14 mouse cellular contexts compared by ENCODE assay signal in the genomic region with DNA sequence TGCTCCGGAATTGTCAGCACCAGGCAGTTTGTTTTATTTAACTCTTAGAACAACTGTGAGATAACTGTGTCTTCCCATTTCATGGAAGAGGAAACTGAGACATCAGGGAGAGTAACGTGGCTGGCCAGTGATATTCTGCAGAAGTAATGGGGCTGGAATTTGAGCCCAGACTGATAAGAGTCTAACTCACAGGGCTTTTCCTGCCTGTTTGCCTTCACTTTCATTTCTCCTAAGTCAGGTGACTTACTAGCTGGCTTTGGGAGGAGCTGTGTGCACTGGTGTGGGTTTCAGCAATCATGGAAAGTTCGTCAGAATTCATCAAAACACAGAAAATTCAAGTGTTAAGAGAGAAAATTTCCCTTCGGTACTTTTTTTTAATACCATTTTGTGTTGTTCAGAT. TPM values are rescaled to one million over a fixed set of nuclear protein-coding genes. Genes with fewer than 3 reads are reported as not detected.
DNase-seq lines count a peak whose midpoint lies in the region; ATAC-seq and TF ChIP-seq lines count a peak whose summit lies in the region.
"Had no signal": no experiment of that assay in that cellular context is flagged by ENCODE, and none has a peak within 500 bp of the region (broad histone marks: within the 10 kb centered on the region; RNA-seq: fewer than 3 reads in every experiment).

No protein-coding gene starts in this region.

- H3K27me3 ChIP-seq in heart, embryonic 11.5 days (ENCODE audit: control insufficient read depth, insufficient read depth, low read length) = no peaks in the 10 kb centered on the region
- no peaks in the 10 kb centered on the region for H3K27me3 ChIP-seq in liver, embryonic 14.5 days (ENCODE audit: control insufficient read depth, insufficient read depth, low read length)
- H3K27me3 ChIP-seq: embryonic facial prominence, embryonic 13.5 days; heart, embryonic 15.5 days; stomach, embryonic 15.5 days had no signal

- peak overlapping the region; percentile 23; the same call in 1 of the 2 replicates for H3K4me3 ChIP-seq in heart, embryonic 11.5 days (ENCODE audit: low read depth, low read length)
- peak overlapping the region; percentile 65 to 84 for H3K4me3 ChIP-seq in liver, embryonic 14.5 days (ENCODE audit: insufficient read depth in 1 of 2, low read depth in 2 of 2, low read length in 2 of 2)
- H3K4me3 ChIP-seq in left cerebral cortex, adult 2 months = no peak overlapping the region

- no peak for ATAC-seq in heart, embryonic 11.5 days (replicated peaks; ENCODE audit: insufficient number of reproducible peaks, low FRiP score, low TSS enrichment)
- ATAC-seq in erythroblast, adult 5-6 weeks (replicated peaks; ENCODE audit: low FRiP score, poor library complexity, severe bottlenecking) = peak; percentile 57
- 0 out of 2 replicates have a peak, but pooled peaks have one; percentile 8 for ATAC-seq in liver, embryonic 14.5 days (ENCODE audit: insufficient read depth)

- no peak for DNase-seq in heart, postnatal 25 days (ENCODE audit: low spot score)
- peak; percentile 57 for DNase-seq in CD4-positive helper T cell, adult 2 months (ENCODE audit: low read depth, low spot score)
- peak in 2 of 3 experiments; percentile 62 to 70 for DNase-seq in liver, embryonic 14.5 days (ENCODE audit: low read depth in 3 of 3, low spot score in 3 of 3)
- DNase-seq in left cerebral cortex, adult 2 months (ENCODE audit: extremely low spot score in 1 of 2, low spot score in 2 of 2) = no peak
- DNase-seq in B cell, adult 2 months = no peak
- DNase-seq in right cerebral cortex, postnatal 14 days = no peak
- DNase-seq: cerebellum, adult 11-12 months; lung, adult 2 months had no signal

- H3K9ac ChIP-seq in heart, embryonic 11.5 days (ENCODE audit: low read depth, low read length) = 0 out of 2 replicates have a peak overlapping the region, but pooled peaks have one; percentile 22
- peak overlapping the region; percentile 88 for H3K9ac ChIP-seq in liver, embryonic 14.5 days (replicated peaks)
- H3K9ac ChIP-seq: heart, embryonic 15.5 days; stomach, embryonic 15.5 days had no signal

- TF ChIP-seq CTCF in liver, embryonic 14.5 days (IDR thresholded peaks at IDR 0.05; ENCODE audit: low read depth) = no peak
- no peak for TF ChIP-seq CTCF in left cerebral cortex, adult 2 months (IDR thresholded peaks at IDR 0.05)

- WGBS in heart, embryonic 11.5 days (ENCODE audit: insufficient replicate concordance) = 57% methylated on average over 4 of the region's 4 CpGs
- 44% methylated on average over 4 of the region's 4 CpGs for WGBS in liver, embryonic 14.5 days (ENCODE audit: insufficient replicate concordance)

- intact Hi-C loops in heart, postnatal 25 days (cut with DNase I) = no loop called here
- intact Hi-C loops in left cerebral cortex, adult 2 months (cut with DNase I) = no loop called here

- H3K36me3 ChIP-seq in heart, embryonic 11.5 days (ENCODE audit: control insufficient read depth, insufficient read depth, low read length) = 0 out of 2 replicates have a peak, but pooled peaks cover 2% of the 10 kb centered on the region
- H3K36me3 ChIP-seq in liver, embryonic 14.5 days (replicated peaks; ENCODE audit: control insufficient read depth, insufficient read depth, low read depth) = peaks cover 37% of the 10 kb centered on the region
- H3K36me3 ChIP-seq: embryonic facial prominence, embryonic 13.5 days; stomach, embryonic 15.5 days had no signal

- TF ChIP-seq EP300 in liver, embryonic 14.5 days (IDR thresholded peaks at IDR 0.05; ENCODE audit: low read depth) = peak; percentile 37; the same call in 1 of the 2 replicates

- peaks cover 6% of the 10 kb centered on the region; the same call in 1 of the 2 replicates for H3K4me1 ChIP-seq in heart, embryonic 11.5 days (ENCODE audit: control insufficient read depth, insufficient read depth, low read length)
- H3K4me1 ChIP-seq in liver, embryonic 14.5 days (replicated peaks; ENCODE audit: control insufficient read depth in 2 of 2, insufficient read depth in 2 of 2, low read length in 1 of 2) = peaks cover 19 to 28% of the 10 kb centered on the region in 2 experiments
- H3K4me1 ChIP-seq: stomach, embryonic 15.5 days had no signal

- H3K4me2 ChIP-seq in heart, embryonic 11.5 days = peak overlapping the region; percentile 87
- H3K4me2 ChIP-seq in liver, embryonic 14.5 days (ENCODE audit: low read depth) = peak overlapping the region; percentile 95

- H3K27ac ChIP-seq in heart, embryonic 11.5 days (ENCODE audit: low read depth, low read length) = no peak overlapping the region
- peak overlapping the region; percentile 97 for H3K27ac ChIP-seq in liver, embryonic 14.5 days
- no peak overlapping the region for H3K27ac ChIP-seq in left cerebral cortex, adult 2 months
- H3K27ac ChIP-seq: stomach, embryonic 15.5 days had no signal

- no peaks in the 10 kb centered on the region for H3K9me3 ChIP-seq in heart, embryonic 11.5 days (replicated peaks; ENCODE audit: control insufficient read depth, low read length)
- H3K9me3 ChIP-seq in liver, embryonic 14.5 days (ENCODE audit: control insufficient read depth, low read length) = no peaks in the 10 kb centered on the region
- H3K9me3 ChIP-seq: heart, embryonic 15.5 days; stomach, embryonic 15.5 days had no signal

RNA-seq across cellular contexts. Expression of a gene that starts 1.7 kb away (rescaled TPM):
- 95.9 and 105 TPM in 2 replicates for polyA plus RNA-seq in heart, embryonic 11.5 days (2014; fragmentation: Nextera tagmentation; extraction: Ambion mirVana)
- 10 to 100 TPM; 30.6 to 70.6 TPM for total RNA-seq in heart, postnatal 25 days (2021)
- total RNA-seq in erythroblast, adult 5-6 weeks (2015; ENCODE audit: low replicate concordance) = 974 and 1,000 TPM in 2 replicates
- 826 and 843 TPM in 2 replicates for total RNA-seq in erythroblast, adult 5-6 weeks (2017; ENCODE audit: low replicate concordance)
- 243 and 304 TPM in 2 replicates for polyA plus RNA-seq in liver, embryonic 14.5 days (2012; rRNA removed)
- polyA plus RNA-seq in liver, embryonic 14.5 days (2014; fragmentation: Nextera tagmentation; extraction: Ambion mirVana) = 469 and 479 TPM in 2 replicates
- 1 to 10 TPM; 6.4 to 6.7 TPM for total RNA-seq in left cerebral cortex, adult 2 months (2021)

RNA-seq across cellular contexts. Expression of a gene that starts 22.1 kb away (rescaled TPM):
- polyA plus RNA-seq in heart, embryonic 11.5 days (2014; fragmentation: Nextera tagmentation; extraction: Ambion mirVana) = 0.37 and 0.49 TPM in 2 replicates
- not detected for total RNA-seq in heart, postnatal 25 days (2021)
- total RNA-seq in erythroblast, adult 5-6 weeks (2015; ENCODE audit: low replicate concordance) = not detected in 2 replicates
- total RNA-seq in erythroblast, adult 5-6 weeks (2017; ENCODE audit: low replicate concordance) = 2.0 TPM in 1 of 2 replicates, not detected in the other
- polyA plus RNA-seq in liver, embryonic 14.5 days (2012; rRNA removed) = 0.09 and 0.38 TPM in 2 replicates
- polyA plus RNA-seq in liver, embryonic 14.5 days (2014; fragmentation: Nextera tagmentation; extraction: Ambion mirVana) = 0.23 and 0.25 TPM in 2 replicates
- total RNA-seq in left cerebral cortex, adult 2 months (2021) = not detected
- total RNA-seq: layer of hippocampus, postnatal 10 days had no signal

RNA-seq across cellular contexts. Expression of a gene that starts 25.1 kb away (rescaled TPM):
- polyA plus RNA-seq in heart, embryonic 11.5 days (2014; fragmentation: Nextera tagmentation; extraction: Ambion mirVana) = 35.0 and 41.8 TPM in 2 replicates
- total RNA-seq in heart, postnatal 25 days (2021) = 10 to 100 TPM; 68.8 to 75.7 TPM
- total RNA-seq in erythroblast, adult 5-6 weeks (2015; ENCODE audit: low replicate concordance) = 4.2 and 7.3 TPM in 2 replicates
- 2.1 and 3.1 TPM in 2 replicates for total RNA-seq in erythroblast, adult 5-6 weeks (2017; ENCODE audit: low replicate concordance)
- 32.4 and 35.4 TPM in 2 replicates for polyA plus RNA-seq in liver, embryonic 14.5 days (2012; rRNA removed)
- polyA plus RNA-seq in liver, embryonic 14.5 days (2014; fragmentation: Nextera tagmentation; extraction: Ambion mirVana) = 45.4 and 61.5 TPM in 2 replicates
- total RNA-seq in left cerebral cortex, adult 2 months (2021) = 1 to 10 TPM; 5.3 to 8.4 TPM

RNA-seq across cellular contexts. Expression of a gene that starts 26.5 kb away (rescaled TPM):
- 76.8 and 77.9 TPM in 2 replicates for polyA plus RNA-seq in heart, embryonic 11.5 days (2014; fragmentation: Nextera tagmentation; extraction: Ambion mirVana)
- total RNA-seq in heart, postnatal 25 days (2021) = 100 to 1,000 TPM in 1 of 2 experiments, 10 to 100 TPM in 1; 99.8 to 103 TPM
- total RNA-seq in erythroblast, adult 5-6 weeks (2015; ENCODE audit: low replicate concordance) = 28.6 and 43.9 TPM in 2 replicates
- total RNA-seq in erythroblast, adult 5-6 weeks (2017; ENCODE audit: low replicate concordance) = 5.2 and 22.2 TPM in 2 replicates
- polyA plus RNA-seq in liver, embryonic 14.5 days (2012; rRNA removed) = 39.8 and 46.6 TPM in 2 replicates
- polyA plus RNA-seq in liver, embryonic 14.5 days (2014; fragmentation: Nextera tagmentation; extraction: Ambion mirVana) = 40.6 and 41.5 TPM in 2 replicates
- 10 to 100 TPM; 49.1 to 51.3 TPM for total RNA-seq in left cerebral cortex, adult 2 months (2021)

RNA-seq across cellular contexts. Expression of a gene that starts 38.3 kb away (rescaled TPM):
- 36.1 and 41.4 TPM in 2 replicates for polyA plus RNA-seq in heart, embryonic 11.5 days (2014; fragmentation: Nextera tagmentation; extraction: Ambion mirVana)
- total RNA-seq in heart, postnatal 25 days (2021) = 1 to 10 TPM; 1.5 to 2.2 TPM
- 756 and 864 TPM in 2 replicates for total RNA-seq in erythroblast, adult 5-6 weeks (2015; ENCODE audit: low replicate concordance)
- total RNA-seq in erythroblast, adult 5-6 weeks (2017; ENCODE audit: low replicate concordance) = 516 and 701 TPM in 2 replicates
- polyA plus RNA-seq in liver, embryonic 14.5 days (2012; rRNA removed) = 144 and 151 TPM in 2 replicates
- 174 and 198 TPM in 2 replicates for polyA plus RNA-seq in liver, embryonic 14.5 days (2014; fragmentation: Nextera tagmentation; extraction: Ambion mirVana)
- total RNA-seq in left cerebral cortex, adult 2 months (2021) = under 1 TPM; 0.27 to 0.30 TPM

Comparison
In these comparisons a context has a peak if more than half of its experiments do, and no peak if none do; other contexts are left out.
1. DNase-seq: peak in CD4-positive helper T cell, adult 2 months (single experiment) and liver, embryonic 14.5 days (2 of 3); none in heart, postnatal 25 days (single experiment), left cerebral cortex, adult 2 months (0 of 2), B cell, adult 2 months (0 of 2) and right cerebral cortex, postnatal 14 days (single experiment).
2. RNA of a gene that starts 1.7 kb away (total RNA-seq): 826 to 1,000 TPM in erythroblast, adult 5-6 weeks; 30.6 to 70.6 TPM in heart, postnatal 25 days and 6.4 to 6.7 TPM in left cerebral cortex, adult 2 months; every median in the first group is over 10 times any median in the second.
3. RNA of a gene that starts 25.1 kb away (total RNA-seq): 68.8 to 75.7 TPM in heart, postnatal 25 days; 5.3 to 8.4 TPM in left cerebral cortex, adult 2 months and 2.1 to 7.3 TPM in erythroblast, adult 5-6 weeks; every median in the first group is over 4 times any median in the second.